Mouse (Mus musculus): ENCODE results near the gene Rhcg. TPM values are rescaled to one million over a fixed set of nuclear protein-coding genes. Genes with fewer than 3 reads are reported as not detected.

Rhcg gene
- polyA plus RNA-seq, 1 experiment from 2014 or later, result not detected

GRCm38 (mm10) chr7:79590560-79591110 lies 26.8 kb downstream of the Rhcg start:
- WGBS, result 10% methylated on average over 3 of the region's 3 CpGs
- ATAC-seq (ENCODE audit: insufficient number of reproducible peaks, low FRiP score, low TSS enrichment, low read depth) (no peak), DNase-seq (ENCODE audit: low spot score) (no peak)
- 0 out of 2 replicates have a peak, but pooled peaks cover 8% of the 10 kb centered on the region for H3K4me1 ChIP-seq (ENCODE audit: control insufficient read depth, insufficient read depth, low read length)
- no peak overlapping the region for H3K9ac ChIP-seq (ENCODE audit: low read length)
- no peaks in the 10 kb centered on the region for H3K36me3 ChIP-seq (ENCODE audit: control insufficient read depth, insufficient read depth, low read length)
- H3K27me3 ChIP-seq (ENCODE audit: control insufficient read depth, insufficient read depth, low read length), result peaks cover 58% of the 10 kb centered on the region
- H3K27ac ChIP-seq (replicated peaks; ENCODE audit: low read depth, low read length), result no peak overlapping the region
- no peak overlapping the region for H3K4me2 ChIP-seq (ENCODE audit: low read depth, severe bottlenecking)
- H3K4me3 ChIP-seq (ENCODE audit: low read depth, low read length), result no peak overlapping the region
- H3K9me3 ChIP-seq (ENCODE audit: control insufficient read depth, low read length), result no peaks in the 10 kb centered on the region

GRCm38 (mm10) chr7:79589763-79590559 lies 27.5 kb downstream of the Rhcg start:
- Histone ChIP-seq H3K4me2 (ENCODE audit: low read depth, severe bottlenecking) (no peak overlapping the region), H3K4me1 (ENCODE audit: control insufficient read depth, insufficient read depth, low read length) (0 out of 2 replicates have a peak, but pooled peaks cover 8% of the 10 kb centered on the region), H3K9me3 (ENCODE audit: control insufficient read depth, low read length) (no peaks in the 10 kb centered on the region), H3K27ac (replicated peaks; ENCODE audit: low read depth, low read length) (no peak overlapping the region), H3K27me3 (ENCODE audit: control insufficient read depth, insufficient read depth, low read length) (peaks cover 58% of the 10 kb centered on the region), H3K36me3 (ENCODE audit: control insufficient read depth, insufficient read depth, low read length) (no peaks in the 10 kb centered on the region), H3K4me3 (ENCODE audit: low read depth, low read length) (no peak overlapping the region), H3K9ac (ENCODE audit: low read length) (no peak overlapping the region)
- no peak for ATAC-seq (ENCODE audit: insufficient number of reproducible peaks, low FRiP score, low TSS enrichment, low read depth)
- no peak for DNase-seq (ENCODE audit: low spot score)
- 12% methylated on average over 9 of the region's 9 CpGs for WGBS

DNA sequence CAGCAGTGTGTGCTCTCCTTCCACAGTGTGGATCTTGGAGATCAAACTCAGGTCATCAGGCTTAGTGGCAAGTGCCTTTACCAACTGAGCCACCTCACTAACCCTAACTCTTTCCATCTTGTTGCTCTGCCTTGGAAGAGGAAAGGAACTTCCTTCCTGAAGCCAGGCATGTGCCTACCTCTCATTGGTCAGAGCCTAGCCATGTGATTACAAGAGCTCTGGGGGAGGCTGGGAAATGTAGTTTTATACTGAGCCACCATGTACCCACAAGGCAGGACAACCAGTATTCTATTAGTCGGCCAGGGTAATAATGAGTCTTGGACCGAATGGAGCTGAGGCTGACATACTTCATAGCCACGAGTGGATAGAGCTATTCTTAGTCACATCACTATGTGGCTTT lies 29.2 kb downstream of the Rhcg start:
- H3K27me3 ChIP-seq (ENCODE audit: control insufficient read depth, insufficient read depth, low read length), result peaks cover 43% of the 10 kb centered on the region
- WGBS, result 88% methylated on average over 3 of the region's 3 CpGs
- no peak for ATAC-seq (ENCODE audit: insufficient number of reproducible peaks, low FRiP score, low TSS enrichment, low read depth)

DNA sequence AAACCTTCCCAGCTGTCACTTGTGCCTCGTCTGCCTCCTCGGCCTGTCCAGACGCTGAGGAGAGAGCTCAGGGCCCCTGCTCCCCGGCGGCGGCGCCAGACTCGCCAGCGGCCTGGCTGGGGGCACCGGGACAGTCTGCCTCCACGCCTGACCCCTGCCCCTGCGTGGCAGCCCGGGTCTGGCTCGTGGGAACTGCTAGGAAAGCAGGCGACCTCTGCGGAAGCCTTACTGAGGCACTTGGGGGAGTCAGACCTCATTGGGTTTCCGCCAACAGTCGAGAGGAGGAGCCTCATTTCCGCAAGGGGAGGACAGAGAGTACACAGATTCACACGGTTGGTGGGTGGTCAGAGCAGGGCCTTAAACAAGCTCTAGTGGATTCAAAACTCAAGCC lies 38.6 kb downstream of the Rhcg start:
- Histone ChIP-seq H3K4me2 (ENCODE audit: low read depth, severe bottlenecking) (peak overlapping the region; percentile 48), H3K9me3 (ENCODE audit: control insufficient read depth, low read length) (no peaks in the 10 kb centered on the region), H3K36me3 (ENCODE audit: control insufficient read depth, insufficient read depth, low read length) (no peaks in the 10 kb centered on the region), H3K4me1 (ENCODE audit: control insufficient read depth, insufficient read depth, low read length) (peaks cover 3% of the 10 kb centered on the region), H3K4me3 (ENCODE audit: low read depth, low read length) (0 out of 2 replicates have a peak overlapping the region, but pooled peaks have one; percentile 20), H3K9ac (ENCODE audit: low read length) (no peak overlapping the region), H3K27ac (replicated peaks; ENCODE audit: low read depth, low read length) (no peak overlapping the region), H3K27me3 (ENCODE audit: control insufficient read depth, insufficient read depth, low read length) (peaks cover 26% of the 10 kb centered on the region)
- 2% methylated on average over 20 of the region's 20 CpGs for WGBS
- DNase-seq (ENCODE audit: low spot score) (peak; percentile 38), ATAC-seq (ENCODE audit: insufficient number of reproducible peaks, low FRiP score, low TSS enrichment, low read depth) (no peak)

More for the DNA sequence above, 29.2 kb downstream of the Rhcg start:
- Histone ChIP-seq H3K4me2 (ENCODE audit: low read depth, severe bottlenecking) (no peak overlapping the region; the same call in 1 of the 2 replicates), H3K27ac (replicated peaks; ENCODE audit: low read depth, low read length) (no peak overlapping the region), H3K4me3 (ENCODE audit: low read depth, low read length) (no peak overlapping the region), H3K9ac (ENCODE audit: low read length) (no peak overlapping the region), H3K36me3 (ENCODE audit: control insufficient read depth, insufficient read depth, low read length) (no peaks in the 10 kb centered on the region), H3K4me1 (ENCODE audit: control insufficient read depth, insufficient read depth, low read length) (0 out of 2 replicates have a peak, but pooled peaks cover 8% of the 10 kb centered on the region), H3K9me3 (ENCODE audit: control insufficient read depth, low read length) (no peaks in the 10 kb centered on the region)
- no peak for DNase-seq (ENCODE audit: low spot score)

GRCm38 (mm10) chr7:79577931-79578850 lies 39.3 kb downstream of the Rhcg start:
- no peak for DNase-seq (ENCODE audit: low spot score)
- H3K27ac ChIP-seq (replicated peaks; ENCODE audit: low read depth, low read length), result no peak overlapping the region
- 2% methylated on average over 21 of the region's 25 CpGs for WGBS
- ATAC-seq (ENCODE audit: insufficient number of reproducible peaks, low FRiP score, low TSS enrichment, low read depth), result peak; percentile 31; the same call in 1 of the 2 replicates
- no peak overlapping the region for H3K4me3 ChIP-seq (ENCODE audit: low read depth, low read length)
- peak overlapping the region; percentile 48 for H3K4me2 ChIP-seq (ENCODE audit: low read depth, severe bottlenecking)
- no peaks in the 10 kb centered on the region for H3K36me3 ChIP-seq (ENCODE audit: control insufficient read depth, insufficient read depth, low read length)
- peaks cover 26% of the 10 kb centered on the region for H3K27me3 ChIP-seq (ENCODE audit: control insufficient read depth, insufficient read depth, low read length)
- H3K4me1 ChIP-seq (ENCODE audit: control insufficient read depth, insufficient read depth, low read length), result peaks cover 3% of the 10 kb centered on the region
- no peak overlapping the region for H3K9ac ChIP-seq (ENCODE audit: low read length)
- H3K9me3 ChIP-seq (ENCODE audit: control insufficient read depth, low read length), result no peaks in the 10 kb centered on the region

GRCm38 (mm10) chr7:79577096-79577874 lies 40.2 kb downstream of the Rhcg start:
- ATAC-seq (ENCODE audit: insufficient number of reproducible peaks, low FRiP score, low TSS enrichment, low read depth), result no peak
- Histone ChIP-seq H3K36me3 (ENCODE audit: control insufficient read depth, insufficient read depth, low read length) (no peaks in the 10 kb centered on the region), H3K27ac (replicated peaks; ENCODE audit: low read depth, low read length) (no peak overlapping the region), H3K4me1 (ENCODE audit: control insufficient read depth, insufficient read depth, low read length) (peaks cover 3% of the 10 kb centered on the region), H3K4me3 (ENCODE audit: low read depth, low read length) (no peak overlapping the region), H3K9me3 (ENCODE audit: control insufficient read depth, low read length) (no peaks in the 10 kb centered on the region), H3K9ac (ENCODE audit: low read length) (no peak overlapping the region), H3K4me2 (ENCODE audit: low read depth, severe bottlenecking) (no peak overlapping the region), H3K27me3 (ENCODE audit: control insufficient read depth, insufficient read depth, low read length) (peaks cover 26% of the 10 kb centered on the region)
- 6% methylated on average over 12 of the region's 12 CpGs for WGBS
- no peak for DNase-seq (ENCODE audit: low spot score)

DNA sequence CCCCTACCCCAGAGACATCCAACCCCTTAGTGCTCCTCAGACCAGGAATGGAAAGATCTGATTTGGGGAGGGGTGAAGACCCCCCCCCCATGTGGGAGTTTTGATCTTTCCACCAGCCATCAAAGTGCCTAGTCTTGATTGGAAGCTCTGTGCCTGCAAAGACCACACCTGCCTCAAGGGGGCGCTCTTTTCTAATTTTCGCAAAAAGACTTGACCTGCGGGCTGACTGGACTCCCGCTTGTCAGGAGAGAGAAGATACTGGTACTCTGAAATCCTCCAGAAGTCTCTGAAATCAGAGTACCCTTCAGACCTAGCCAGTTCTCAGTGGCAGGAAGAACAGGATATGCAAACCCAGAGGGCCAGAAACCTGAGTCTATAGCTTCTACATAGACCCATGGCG lies 40.8 kb downstream of the Rhcg start:
- peaks cover 26% of the 10 kb centered on the region for H3K27me3 ChIP-seq (ENCODE audit: control insufficient read depth, insufficient read depth, low read length)
- DNase-seq (ENCODE audit: low spot score), result peak; percentile 74
- H3K27ac ChIP-seq (replicated peaks; ENCODE audit: low read depth, low read length), result no peak overlapping the region
- WGBS, result 3% methylated on average over 5 of the region's 5 CpGs
- ATAC-seq (ENCODE audit: insufficient number of reproducible peaks, low FRiP score, low TSS enrichment, low read depth), result no peak
- H3K4me2 ChIP-seq (ENCODE audit: low read depth, severe bottlenecking), result no peak overlapping the region
- no peak overlapping the region for H3K4me3 ChIP-seq (ENCODE audit: low read depth, low read length)
- no peak overlapping the region for H3K9ac ChIP-seq (ENCODE audit: low read length)
- H3K9me3 ChIP-seq (ENCODE audit: control insufficient read depth, low read length), result no peaks in the 10 kb centered on the region
- H3K4me1 ChIP-seq (ENCODE audit: control insufficient read depth, insufficient read depth, low read length), result peaks cover 3% of the 10 kb centered on the region
- H3K36me3 ChIP-seq (ENCODE audit: control insufficient read depth, insufficient read depth, low read length), result no peaks in the 10 kb centered on the region
